Mouse (Mus musculus) intestine, postnatal 0 days (tissue): Measurements from ENCODE around the gene Tgif2. TPM values are rescaled to one million over a fixed set of nuclear protein-coding genes. Genes with fewer than 3 reads are reported as not detected.

Experiments used
- ATAC-seq: fragments of 200-750 bp; cut with Nextera tagmentation; 2 replicates; pipeline ENCODE4 v1.8.0; 2017; ENCODE audit warnings: mild to moderate bottlenecking, moderate TSS enrichment, moderate library complexity
- H3K27ac ChIP-seq: fragments of 300-500 bp; sonication (generic); 2 replicates; pipeline ENCODE4 v1.5.1; 2014; ENCODE audit warnings: mild to moderate bottlenecking, low read depth, low read length, moderate library complexity
- H3K27me3 ChIP-seq: fragments of 300-500 bp; sonication (generic); replicated peaks from 2 replicates; pipeline ENCODE4 v1.6.1; 2014; ENCODE audit warnings: low read length, mixed read lengths; ENCODE audit not compliant: control insufficient read depth, insufficient read depth
- H3K36me3 ChIP-seq: fragments of 300-500 bp; sonication (generic); 2 replicates; pipeline ENCODE4 v1.6.1; 2014; ENCODE audit warnings: mild to moderate bottlenecking, moderate library complexity; ENCODE audit not compliant: control insufficient read depth, insufficient read depth
- H3K4me1 ChIP-seq: fragments of 300-500 bp; sonication (generic); replicated peaks from 2 replicates; pipeline ENCODE4 v1.6.1; 2014; ENCODE audit warnings: antibody characterized with exemption, low read length, mixed read lengths; ENCODE audit not compliant: control insufficient read depth, insufficient read depth
- H3K4me2 ChIP-seq: fragments of 300-500 bp; sonication (generic); replicated peaks from 2 replicates; pipeline ENCODE4 v1.6.1; 2014; ENCODE audit warnings: low read depth, mild to moderate bottlenecking, moderate library complexity
- H3K4me3 ChIP-seq: fragments of 300-500 bp; sonication (generic); 2 replicates; pipeline ENCODE4 v1.5.1; 2014; ENCODE audit warnings: low read depth, low read length
- H3K9ac ChIP-seq: fragments of 300-500 bp; sonication (generic); 2 replicates; pipeline ENCODE4 v1.6.1; 2014; ENCODE audit warnings: mild to moderate bottlenecking, low read depth, low read length
- H3K9me3 ChIP-seq: fragments of 300-500 bp; sonication (generic); 2 replicates; pipeline ENCODE4 v1.6.1; 2016; ENCODE audit warnings: mixed run types; ENCODE audit not compliant: control insufficient read depth
- CTCF ChIP-seq: sonication (generic); IDR thresholded peaks from 2 replicates; pipeline ENCODE4 v1.5.1; 2016; ENCODE audit warnings: low read depth, mild to moderate bottlenecking, control low read depth, antibody characterized with exemption, moderate library complexity
- WGBS: fragments of 180-500 bp; shearing (Covaris S2); extraction: QIAGEN DNeasy Blood & Tissue Kit; methylation state at CpG from one replicate; pipeline ENCODE4 v1.1.7; 2014; 5-methylcytosine and 5-hydroxymethylcytosine counted together
- polyA plus RNA-seq: library from polyadenylated mRNA; unstranded; fragments of >200 nt; fragmentation: Nextera tagmentation; extraction: Ambion mirVana; gene quantifications from 2 replicates; pipeline ENCODE4 v1.2.1, GENCODE M21; 2015

The Tgif2 gene
- polyA plus RNA-seq, 1 experiment from 2014 or later, result 7.0 TPM

- no peak for ATAC-seq
- no peak for TF ChIP-seq CTCF
- H3K27me3 ChIP-seq, result no peaks in the 10 kb centered on the region
- H3K36me3 ChIP-seq, result no peaks in the 10 kb centered on the region
- no peak overlapping the region for H3K4me3 ChIP-seq
- no peak overlapping the region for H3K9ac ChIP-seq
- no peak overlapping the region for H3K27ac ChIP-seq
- H3K4me1 ChIP-seq, result no peaks in the 10 kb centered on the region
- no peak overlapping the region for H3K4me2 ChIP-seq
- 55% methylated on average over 6 of the region's 6 CpGs for WGBS
- no peaks in the 10 kb centered on the region for H3K9me3 ChIP-seq
Measured at GRCm38 (mm10) chr2:156806886-156807285, 32.9 kb upstream of the Tgif2 start.

GRCm38 (mm10) chr2:156809579-156809978, 30.2 kb upstream of the Tgif2 start:
- Histone ChIP-seq H3K9me3 (no peaks in the 10 kb centered on the region), H3K4me1 (no peaks in the 10 kb centered on the region), H3K27me3 (no peaks in the 10 kb centered on the region), H3K9ac (no peak overlapping the region), H3K27ac (no peak overlapping the region), H3K4me2 (no peak overlapping the region), H3K4me3 (no peak overlapping the region), H3K36me3 (no peaks in the 10 kb centered on the region)
- TF ChIP-seq CTCF, result peak; percentile 94
- ATAC-seq, result no peak
- WGBS, result 23% methylated on average over 2 of the region's 2 CpGs

- Histone ChIP-seq H3K27ac (no peak overlapping the region), H3K27me3 (no peaks in the 10 kb centered on the region), H3K9ac (no peak overlapping the region), H3K4me2 (no peak overlapping the region), H3K36me3 (no peaks in the 10 kb centered on the region), H3K4me3 (no peak overlapping the region), H3K4me1 (no peaks in the 10 kb centered on the region), H3K9me3 (no peaks in the 10 kb centered on the region)
- TF ChIP-seq CTCF, result peak; percentile 34; the same call in 1 of the 2 replicates
- WGBS, result 95% methylated on average over 10 of the region's 10 CpGs
- no peak for ATAC-seq
Measured at GRCm38 (mm10) chr2:156810716-156811115, 29.1 kb upstream of the Tgif2 start.

GRCm38 (mm10) chr2:156811556-156811955, 28.3 kb upstream of the Tgif2 start:
- H3K27me3 ChIP-seq, result no peaks in the 10 kb centered on the region
- no peak for TF ChIP-seq CTCF
- H3K27ac ChIP-seq, result no peak overlapping the region
- no peaks in the 10 kb centered on the region for H3K9me3 ChIP-seq
- no peak overlapping the region for H3K4me2 ChIP-seq
- H3K4me1 ChIP-seq, result no peaks in the 10 kb centered on the region
- no peak overlapping the region for H3K9ac ChIP-seq
- 65% methylated on average over 5 of the region's 5 CpGs for WGBS
- H3K4me3 ChIP-seq, result no peak overlapping the region
- ATAC-seq, result no peak
- H3K36me3 ChIP-seq, result no peaks in the 10 kb centered on the region

GRCm38 (mm10) chr2:156814344-156814801, 25.4 kb upstream of the Tgif2 start:
- Histone ChIP-seq H3K36me3 (no peaks in the 10 kb centered on the region), H3K4me1 (no peaks in the 10 kb centered on the region), H3K9me3 (no peaks in the 10 kb centered on the region), H3K4me2 (no peak overlapping the region), H3K4me3 (no peak overlapping the region), H3K27me3 (no peaks in the 10 kb centered on the region), H3K9ac (no peak overlapping the region), H3K27ac (no peak overlapping the region)
- TF ChIP-seq CTCF, result no peak
- no peak for ATAC-seq
- WGBS, result 33% methylated on average over 8 of the region's 8 CpGs

- H3K4me2 ChIP-seq, result no peak overlapping the region
Measured at GRCm38 (mm10) chr2:156814893-156815292, 24.9 kb upstream of the Tgif2 start.

DNA sequence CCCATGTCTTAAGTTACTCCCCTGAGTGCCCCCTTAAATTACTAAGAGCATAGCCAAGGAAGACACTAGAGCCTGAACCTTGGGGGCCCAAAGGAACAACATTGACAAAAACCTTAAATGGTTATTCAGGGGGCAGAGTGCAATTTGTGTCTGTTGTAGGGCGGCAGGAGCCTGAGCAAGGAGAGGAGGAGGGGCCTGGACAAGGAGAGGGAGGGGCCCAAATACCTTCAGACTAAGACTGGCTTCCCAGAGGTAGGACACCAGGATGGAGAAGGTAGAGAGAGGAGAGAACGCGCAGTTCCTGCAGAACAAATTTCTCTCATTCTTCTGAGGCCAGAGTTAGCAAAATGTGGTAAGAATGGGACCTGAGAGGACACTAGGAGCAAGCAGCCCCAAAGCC, 24.4 kb upstream of the Tgif2 start:
- no peaks in the 10 kb centered on the region for H3K9me3 ChIP-seq
- no peak for ATAC-seq
- no peaks in the 10 kb centered on the region for H3K4me1 ChIP-seq
- H3K27ac ChIP-seq, result no peak overlapping the region
- no peak overlapping the region for H3K4me3 ChIP-seq
- H3K9ac ChIP-seq, result no peak overlapping the region
- no peak for TF ChIP-seq CTCF
- no peaks in the 10 kb centered on the region for H3K36me3 ChIP-seq
- H3K4me2 ChIP-seq, result no peak overlapping the region
- 53% methylated on average over 3 of the region's 3 CpGs for WGBS
- H3K27me3 ChIP-seq, result no peaks in the 10 kb centered on the region

More at GRCm38 (mm10) chr2:156814893-156815292, 24.9 kb upstream of the Tgif2 start:
- no peak overlapping the region for H3K9ac ChIP-seq
- H3K27ac ChIP-seq, result no peak overlapping the region; the same call in 1 of the 2 replicates
- H3K4me3 ChIP-seq, result no peak overlapping the region
- no peak for ATAC-seq
- no peaks in the 10 kb centered on the region for H3K27me3 ChIP-seq
- H3K9me3 ChIP-seq, result no peaks in the 10 kb centered on the region
- H3K36me3 ChIP-seq, result no peaks in the 10 kb centered on the region
- no peak for TF ChIP-seq CTCF
- H3K4me1 ChIP-seq, result no peaks in the 10 kb centered on the region
- 24% methylated on average over 5 of the region's 5 CpGs for WGBS
